Mouse (Mus musculus) intestine, embryonic 14.5 days (tissue): Measurements from ENCODE around the gene Snx32. TPM values are rescaled to one million over a fixed set of nuclear protein-coding genes. Genes with fewer than 3 reads are reported as not detected.

Experiments used
- ATAC-seq: fragments of 200-750 bp; cut with Nextera tagmentation; replicated peaks from 2 replicates; pipeline ENCODE4 v1.8.0; 2017; ENCODE audit warnings: low read depth, moderate number of reproducible peaks, moderate TSS enrichment, moderate library complexity; ENCODE audit not compliant: low FRiP score, low TSS enrichment
- DNase-seq: peaks from one replicate; pipeline ENCODE4 v3.0.0-alpha.2; 2018; ENCODE audit warnings: low spot score
- H3K27ac ChIP-seq: fragments of 300-500 bp; sonication (generic); 2 replicates; pipeline ENCODE4 v1.5.1; 2014; ENCODE audit warnings: low read depth, mild to moderate bottlenecking, control low read depth
- H3K27me3 ChIP-seq: fragments of 300-500 bp; sonication (generic); replicated peaks from 2 replicates; pipeline ENCODE4 v1.6.1; 2014; ENCODE audit warnings: low read length, control low read depth; ENCODE audit not compliant: control insufficient read depth, insufficient read depth
- H3K36me3 ChIP-seq: fragments of 300-500 bp; sonication (generic); 2 replicates; pipeline ENCODE4 v1.6.1; 2014; ENCODE audit warnings: low read length, control low read depth; ENCODE audit not compliant: control insufficient read depth, insufficient read depth
- H3K4me1 ChIP-seq: fragments of 300-500 bp; sonication (generic); replicated peaks from 2 replicates; pipeline ENCODE4 v1.6.1; 2014; ENCODE audit warnings: low read length, control low read depth, mixed read lengths; ENCODE audit not compliant: control insufficient read depth, insufficient read depth
- H3K4me2 ChIP-seq: fragments of 300-500 bp; sonication (generic); 2 replicates; pipeline ENCODE4 v1.6.1; 2014; ENCODE audit warnings: low read length
- H3K4me3 ChIP-seq: fragments of 300-500 bp; sonication (generic); 2 replicates; pipeline ENCODE4 v1.5.1; 2014; ENCODE audit warnings: low read depth, low read length, control low read depth, mixed read lengths
- H3K9ac ChIP-seq: fragments of 300-500 bp; sonication (generic); 2 replicates; pipeline ENCODE4 v1.6.1; 2014; ENCODE audit warnings: mild to moderate bottlenecking, low read length
- H3K9me3 ChIP-seq: fragments of 300-500 bp; sonication (generic); 2 replicates; pipeline ENCODE4 v1.6.1; 2016; ENCODE audit warnings: low read length, control low read depth; ENCODE audit not compliant: control insufficient read depth
- WGBS: fragments of 180-500 bp; shearing (Covaris S2); extraction: QIAGEN DNeasy Blood & Tissue Kit; methylation state at CpG from one replicate; pipeline ENCODE4 v1.1.7; 2014; 5-methylcytosine and 5-hydroxymethylcytosine counted together
- polyA plus RNA-seq: library from polyadenylated mRNA; unstranded; fragments of >200 nt; fragmentation: Nextera tagmentation; extraction: Ambion mirVana; gene quantifications from 2 replicates; pipeline ENCODE4 v1.2.1, GENCODE M21; 2014

Snx32 gene
- polyA plus RNA-seq, 1 experiment from 2014 or later: 9.4 TPM

GRCm38 (mm10) chr19:5515840-5516777 is 5.8 kb upstream of the Snx32 start:
- Histone ChIP-seq H3K4me1 (peaks cover 6% of the 10 kb centered on the region; the same call in 1 of the 2 replicates), H3K9ac (no peak overlapping the region), H3K4me2 (no peak overlapping the region), H3K4me3 (no peak overlapping the region), H3K27ac (0 out of 2 replicates have a peak overlapping the region, but pooled peaks have one; percentile 6), H3K9me3 (no peaks in the 10 kb centered on the region), H3K36me3 (no peaks in the 10 kb centered on the region), H3K27me3 (no peaks in the 10 kb centered on the region)
- DNase-seq (no peak), ATAC-seq (no peak)
- WGBS: 77% methylated on average over 7 of the region's 7 CpGs

GRCm38 (mm10) chr19:5513005-5513349 is 2.6 kb upstream of the Snx32 start:
- no peak overlapping the region for H3K27ac ChIP-seq
- H3K9ac ChIP-seq: no peak overlapping the region
- H3K4me1 ChIP-seq: peaks cover 14% of the 10 kb centered on the region
- no peaks in the 10 kb centered on the region for H3K27me3 ChIP-seq
- no peak for ATAC-seq
- no peak for DNase-seq
- no peaks in the 10 kb centered on the region for H3K36me3 ChIP-seq
- H3K4me2 ChIP-seq: no peak overlapping the region
- 84% methylated on average over 3 of the region's 3 CpGs for WGBS
- no peaks in the 10 kb centered on the region for H3K9me3 ChIP-seq
- H3K4me3 ChIP-seq: no peak overlapping the region

GRCm38 (mm10) chr19:5512091-5513004 is 2.0 kb upstream of the Snx32 start:
- Histone ChIP-seq H3K27ac (no peak overlapping the region), H3K4me2 (peak overlapping the region; percentile 3; the same call in 1 of the 2 replicates), H3K9me3 (no peaks in the 10 kb centered on the region), H3K36me3 (no peaks in the 10 kb centered on the region), H3K27me3 (no peaks in the 10 kb centered on the region), H3K9ac (no peak overlapping the region), H3K4me1 (peaks cover 14% of the 10 kb centered on the region), H3K4me3 (no peak overlapping the region)
- DNase-seq (no peak), ATAC-seq (no peak)
- 77% methylated on average over 12 of the region's 12 CpGs for WGBS

GRCm38 (mm10) chr19:5511074-5511632 is 815 bp upstream of the Snx32 start:
- H3K36me3 ChIP-seq: no peaks in the 10 kb centered on the region
- peak overlapping the region; percentile 86 for H3K4me2 ChIP-seq
- WGBS: 50% methylated on average over 15 of the region's 15 CpGs
- peaks cover 14% of the 10 kb centered on the region for H3K4me1 ChIP-seq
- 0 out of 2 replicates have a peak overlapping the region, but pooled peaks have one; percentile 11 for H3K27ac ChIP-seq
- no peaks in the 10 kb centered on the region for H3K27me3 ChIP-seq
- H3K4me3 ChIP-seq: peak overlapping the region; percentile 48
- no peak for ATAC-seq
- H3K9me3 ChIP-seq: no peaks in the 10 kb centered on the region
- DNase-seq: no peak
- peak overlapping the region; percentile 58 for H3K9ac ChIP-seq

GRCm38 (mm10) chr19:5503687-5504086 is 6.7 kb downstream of the Snx32 start, which contains the start of gene 1700020D05Rik:
1700020D05Rik (minus strand) TSS chr19:5503787.
- WGBS: 50% methylated on average over 16 of the region's 17 CpGs
- H3K9ac ChIP-seq: no peak within 1 kb of the TSS
- H3K36me3 ChIP-seq: no peaks in the 10 kb centered on the region
- no peak for ATAC-seq
- no peak for DNase-seq
- H3K27ac ChIP-seq: no peak within 1 kb of the TSS
- no peak within 1 kb of the TSS for H3K4me2 ChIP-seq
- no peaks in the 10 kb centered on the region for H3K27me3 ChIP-seq
- H3K9me3 ChIP-seq: no peaks in the 10 kb centered on the region
- H3K4me3 ChIP-seq: no peak within 1 kb of the TSS
- H3K4me1 ChIP-seq: no peaks in the 10 kb centered on the region

GRCm38 (mm10) chr19:5500330-5500875 is 9.9 kb downstream of the Snx32 start:
- Histone ChIP-seq H3K27ac (no peak overlapping the region), H3K4me3 (no peak overlapping the region), H3K9me3 (no peaks in the 10 kb centered on the region), H3K4me1 (no peaks in the 10 kb centered on the region), H3K4me2 (no peak overlapping the region), H3K36me3 (peaks cover 21% of the 10 kb centered on the region), H3K9ac (no peak overlapping the region), H3K27me3 (no peaks in the 10 kb centered on the region)
- ATAC-seq: no peak
- no peak for DNase-seq
- 82% methylated on average over 2 of the region's 2 CpGs for WGBS

- 80% methylated on average over 16 of the region's 16 CpGs for WGBS
- H3K4me1 ChIP-seq: peaks cover 5% of the 10 kb centered on the region
- no peaks in the 10 kb centered on the region for H3K27me3 ChIP-seq
- H3K36me3 ChIP-seq: peaks cover 56% of the 10 kb centered on the region
- H3K4me2 ChIP-seq: no peak overlapping the region
- ATAC-seq: no peak
- no peak overlapping the region for H3K27ac ChIP-seq
- no peak overlapping the region for H3K9ac ChIP-seq
- no peak for DNase-seq
- H3K4me3 ChIP-seq: no peak overlapping the region
- no peaks in the 10 kb centered on the region for H3K9me3 ChIP-seq
Observed at GRCm38 (mm10) chr19:5496052-5496370, 14.3 kb downstream of the Snx32 start.

GRCm38 (mm10) chr19:5495353-5496051 is 14.8 kb downstream of the Snx32 start:
- no peaks in the 10 kb centered on the region for H3K27me3 ChIP-seq
- no peaks in the 10 kb centered on the region for H3K9me3 ChIP-seq
- 83% methylated on average over 12 of the region's 12 CpGs for WGBS
- no peak overlapping the region for H3K27ac ChIP-seq
- peaks cover 5% of the 10 kb centered on the region for H3K4me1 ChIP-seq
- ATAC-seq: no peak
- peaks cover 56% of the 10 kb centered on the region for H3K36me3 ChIP-seq
- no peak overlapping the region for H3K4me2 ChIP-seq
- H3K4me3 ChIP-seq: no peak overlapping the region
- no peak for DNase-seq
- H3K9ac ChIP-seq: no peak overlapping the region
